Mouse (Mus musculus) urinary bladder, postnatal 10 days (tissue): Measurements from ENCODE around the gene Dnajb13.
"Not testable (repeated sequence)": the region's sequence is repeated elsewhere in the genome, so short reads cannot be mapped to it uniquely, and the experiment has no call there.

Source experiments
- DNase-seq: peaks from one replicate; pipeline ENCODE4 v3.0.0; 2022; ENCODE audit warnings: low spot score

Gene Dnajb13

DNA sequence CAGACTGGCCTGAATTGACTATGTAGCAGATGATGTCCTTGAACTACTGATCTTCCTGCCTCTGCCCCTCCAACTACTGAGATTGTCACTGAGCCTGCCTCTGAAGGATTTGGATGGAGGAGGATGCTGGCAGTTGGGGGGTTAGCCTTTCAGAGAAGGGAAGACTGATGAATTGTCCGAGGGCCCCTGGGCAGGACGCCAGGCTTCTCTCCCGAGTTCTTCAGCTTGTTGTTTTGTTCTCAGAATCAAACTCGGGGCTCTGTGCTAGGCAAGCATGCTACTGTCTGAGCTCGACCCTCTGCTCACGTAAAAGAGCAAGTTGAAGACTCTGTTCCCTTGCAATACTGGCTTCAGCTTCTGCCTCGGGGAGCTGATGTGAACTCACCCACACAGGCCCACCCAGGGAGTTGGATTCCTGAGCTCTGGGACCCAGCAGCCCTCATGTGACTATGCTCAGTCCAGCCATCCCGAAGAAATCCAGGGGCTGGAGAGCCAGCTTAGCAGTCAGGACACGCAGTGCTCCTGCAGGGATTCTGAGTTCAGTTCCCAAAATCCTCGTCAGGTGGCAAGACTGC, 26.2 kb downstream of the Dnajb13 start:
- DNase-seq: no peak

DNA sequence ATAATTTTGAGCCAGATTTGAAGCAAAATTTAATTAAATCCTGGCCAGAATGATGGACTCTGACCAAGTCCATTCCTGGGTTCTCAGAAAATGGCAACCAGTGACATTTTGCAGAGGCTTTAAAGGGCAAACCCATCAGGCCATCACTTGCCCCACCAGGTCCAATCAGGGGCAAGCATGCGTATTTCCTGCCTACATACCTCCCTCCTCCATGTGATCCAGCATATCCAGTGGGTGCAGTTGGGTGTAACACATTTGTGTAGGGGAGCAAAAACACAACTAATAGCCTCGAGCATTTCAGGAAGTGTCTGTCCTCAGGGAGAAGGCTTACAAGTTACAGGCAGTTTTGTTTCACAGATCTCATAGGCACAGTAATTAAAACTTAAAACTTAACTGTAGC, 27.5 kb downstream of the Dnajb13 start:
- no peak for DNase-seq

DNA sequence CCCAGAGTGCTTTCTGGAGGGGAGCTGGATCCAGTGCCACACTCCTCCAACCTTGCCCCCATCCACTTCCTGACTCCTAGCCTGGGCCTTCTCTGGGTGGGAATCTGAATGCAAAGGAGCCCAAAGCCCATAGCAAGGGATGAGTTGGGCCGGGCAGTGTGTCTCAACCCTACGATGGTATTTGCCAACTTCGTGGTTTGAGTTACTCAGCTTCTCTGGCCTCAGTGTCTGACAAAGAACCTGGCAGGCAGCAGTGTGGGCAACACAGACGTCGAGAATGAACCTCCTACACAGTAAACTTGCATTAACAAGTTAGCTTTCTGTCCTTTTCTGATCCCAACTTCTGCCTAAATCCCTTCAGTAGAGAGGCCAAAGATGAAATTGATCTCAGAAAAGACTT, 30.3 kb downstream of the Dnajb13 start:
- DNase-seq: no peak

DNA sequence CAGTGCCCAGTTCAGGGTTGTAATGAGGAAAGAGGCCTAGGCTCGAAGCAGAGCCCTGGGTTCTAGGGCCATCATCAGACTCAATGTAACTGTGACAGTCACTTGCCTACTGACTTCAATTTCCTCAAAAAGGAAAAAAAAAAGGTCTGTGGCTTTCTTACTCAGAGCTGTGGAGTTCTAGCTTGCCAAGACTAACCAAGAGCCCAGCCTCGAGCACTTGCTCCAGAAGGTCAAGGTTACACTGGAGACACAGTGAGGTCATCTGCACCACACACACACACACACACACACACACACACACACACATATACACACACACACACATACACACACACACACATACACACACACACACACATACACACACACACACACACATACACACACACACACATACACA, 32.7 kb downstream of the Dnajb13 start:
- DNase-seq: not testable (repeated sequence)

DNA sequence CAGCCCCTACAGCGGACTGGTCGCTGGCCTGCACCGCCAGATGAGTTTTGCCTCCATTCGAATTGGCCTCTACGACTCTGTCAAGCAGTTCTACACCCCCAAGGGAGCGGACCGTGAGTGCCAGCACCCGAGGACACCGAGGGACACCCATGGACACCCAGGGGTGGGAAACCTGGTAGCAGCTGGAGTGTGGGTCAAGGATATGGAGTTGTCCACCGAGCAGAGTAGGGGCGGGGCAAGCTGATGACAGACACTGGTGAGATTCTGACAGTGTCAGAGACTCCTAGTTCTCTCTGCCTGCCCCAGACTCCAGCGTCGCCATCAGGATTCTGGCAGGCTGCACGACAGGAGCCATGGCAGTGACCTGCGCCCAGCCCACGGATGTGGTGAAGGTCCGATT, 34.6 kb downstream of the Dnajb13 start:
- DNase-seq: no peak

DNA sequence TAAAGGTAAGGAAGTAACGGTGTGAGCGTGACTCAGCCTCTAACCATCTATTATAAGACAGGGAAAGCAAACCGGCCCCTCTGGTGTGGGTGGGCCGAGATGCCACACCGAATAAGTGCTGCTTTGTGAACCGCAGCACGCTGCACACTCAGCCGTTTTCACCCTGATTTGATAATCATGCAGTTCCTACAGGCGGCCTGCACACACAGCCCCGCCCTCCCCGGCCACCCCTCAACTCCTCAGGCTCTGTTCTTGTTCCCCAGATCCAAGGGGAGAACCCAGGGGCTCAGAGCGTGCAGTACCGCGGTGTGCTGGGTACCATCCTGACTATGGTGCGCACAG, 35.0 kb downstream of the Dnajb13 start:
- DNase-seq: no peak

DNA sequence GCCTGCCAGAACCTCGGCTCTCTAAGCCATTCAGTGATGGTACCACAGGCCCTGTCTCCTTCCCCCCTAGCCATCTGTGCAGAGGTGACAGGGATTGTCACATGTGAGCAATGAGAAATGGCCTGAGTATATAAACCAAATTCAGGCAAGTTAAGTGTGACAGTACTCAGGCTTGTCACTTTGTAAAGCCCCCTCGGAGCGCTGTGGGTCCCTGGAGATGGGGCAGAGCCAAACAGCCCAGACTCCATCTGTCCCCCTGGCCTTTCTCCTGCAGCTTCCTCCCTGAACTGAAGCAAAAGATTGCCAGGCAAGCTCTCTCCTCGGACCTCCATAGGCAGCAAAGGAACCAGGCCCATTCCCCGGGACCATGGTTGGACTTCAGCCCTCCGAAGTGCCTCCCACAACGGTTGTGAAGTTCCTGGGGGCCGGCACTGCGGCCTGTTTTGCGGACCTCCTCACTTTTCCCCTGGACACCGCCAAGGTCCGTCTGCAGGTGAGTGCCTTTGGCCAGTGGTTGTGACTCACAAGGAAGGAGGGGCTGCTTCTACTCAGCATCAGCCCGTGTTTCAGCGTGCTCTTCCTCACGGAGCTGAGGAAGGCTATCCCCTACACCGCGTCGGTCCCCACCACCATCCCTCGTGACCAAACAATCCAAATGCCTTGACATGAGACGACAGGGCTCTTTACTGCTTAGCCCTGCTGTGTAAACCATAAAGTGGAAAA, 35.5 kb downstream of the Dnajb13 start:
- DNase-seq: no peak

DNA sequence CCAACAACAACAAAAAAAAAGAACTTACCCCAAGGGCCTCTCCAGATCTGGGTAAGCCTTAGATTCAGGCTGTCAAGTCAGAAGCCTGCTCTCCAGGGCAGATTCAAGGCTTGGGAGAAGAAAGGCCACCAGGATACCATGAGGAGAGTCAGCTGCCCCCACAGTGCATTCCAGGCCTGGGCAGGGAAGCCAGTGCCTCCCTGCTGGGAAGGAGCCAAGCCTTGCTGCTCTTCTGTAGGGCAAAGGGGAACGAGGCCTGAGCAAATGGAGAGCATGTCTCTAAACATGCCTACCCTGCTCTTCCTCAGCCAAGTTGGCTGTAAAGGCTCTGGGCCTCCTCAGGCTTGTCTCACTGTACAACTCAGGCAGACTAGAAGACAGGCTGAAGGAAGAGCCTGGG, 40.1 kb downstream of the Dnajb13 start:
- no peak for DNase-seq

DNA sequence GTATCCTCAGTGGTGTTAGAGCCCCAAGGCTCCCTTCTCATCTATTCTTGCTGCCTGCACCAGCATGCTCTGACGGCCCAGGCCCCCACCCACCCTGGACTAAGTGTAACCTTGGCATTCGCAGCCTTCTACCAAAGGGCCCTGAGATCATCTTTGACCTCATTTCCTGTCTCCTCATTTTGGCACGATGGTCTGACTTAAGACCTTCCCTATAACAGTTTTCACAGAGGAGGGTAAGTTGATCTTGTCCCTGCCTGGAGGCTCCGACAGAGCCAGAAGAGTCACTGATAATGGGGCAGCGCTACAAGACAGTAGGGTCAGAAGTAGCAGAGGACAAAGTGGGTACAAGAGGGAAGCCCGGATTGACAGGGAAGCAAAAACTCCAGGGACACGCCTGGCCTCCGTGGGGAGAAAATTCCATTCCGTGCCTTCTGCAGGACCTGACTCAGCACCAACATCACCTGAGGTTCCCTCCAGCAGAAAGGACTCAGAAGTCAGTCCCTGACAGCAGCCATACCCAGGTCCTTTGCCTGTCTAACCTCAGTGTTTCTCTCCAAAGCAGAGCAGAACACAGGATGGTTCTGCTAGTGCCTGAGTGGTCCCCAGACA, 40.8 kb downstream of the Dnajb13 start:
- no peak for DNase-seq

DNA sequence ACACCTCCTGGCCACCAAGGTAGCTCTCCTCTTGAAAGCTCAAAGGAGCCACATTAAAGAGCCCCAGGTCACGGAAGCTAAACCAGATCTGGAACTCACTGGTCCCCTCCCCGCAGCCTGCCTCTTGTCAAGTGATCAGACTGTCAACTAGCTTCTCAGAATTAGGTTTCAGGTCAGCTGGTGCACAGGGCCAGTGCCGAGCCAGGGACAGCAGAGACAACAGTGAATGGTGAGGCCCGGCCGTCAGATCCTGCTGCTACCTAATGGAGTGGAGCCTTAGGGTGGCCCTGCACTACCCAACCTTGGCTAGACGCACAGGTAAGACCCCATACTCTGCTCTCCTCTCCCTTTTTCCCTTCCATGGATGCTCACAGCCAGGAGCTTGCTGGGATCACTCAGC, 42.0 kb downstream of the Dnajb13 start, which contains the start of gene Ucp3:
Ucp3 (plus strand) TSS at position 214 of the 400 bp plus-strand sequence.
- DNase-seq: no peak

DNA sequence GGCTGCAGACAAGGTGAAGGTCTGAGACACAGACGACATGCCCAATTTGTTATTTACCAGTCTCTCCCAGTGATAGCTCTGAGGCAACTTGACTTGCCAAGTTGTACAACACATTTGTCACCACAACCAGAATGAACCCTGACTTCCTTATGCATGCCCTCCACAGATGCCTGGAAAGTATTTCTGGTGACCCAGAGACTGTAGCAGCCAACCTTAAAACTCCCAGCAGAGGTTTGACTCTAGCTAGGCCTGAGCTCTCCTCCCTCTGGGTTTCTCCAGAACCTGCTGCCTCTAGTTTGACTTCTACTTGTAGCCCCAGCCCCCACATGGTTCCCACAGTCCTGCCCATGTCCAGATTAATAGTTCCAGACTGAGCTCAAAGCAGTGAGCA, 43.4 kb downstream of the Dnajb13 start:
- no peak for DNase-seq

DNA sequence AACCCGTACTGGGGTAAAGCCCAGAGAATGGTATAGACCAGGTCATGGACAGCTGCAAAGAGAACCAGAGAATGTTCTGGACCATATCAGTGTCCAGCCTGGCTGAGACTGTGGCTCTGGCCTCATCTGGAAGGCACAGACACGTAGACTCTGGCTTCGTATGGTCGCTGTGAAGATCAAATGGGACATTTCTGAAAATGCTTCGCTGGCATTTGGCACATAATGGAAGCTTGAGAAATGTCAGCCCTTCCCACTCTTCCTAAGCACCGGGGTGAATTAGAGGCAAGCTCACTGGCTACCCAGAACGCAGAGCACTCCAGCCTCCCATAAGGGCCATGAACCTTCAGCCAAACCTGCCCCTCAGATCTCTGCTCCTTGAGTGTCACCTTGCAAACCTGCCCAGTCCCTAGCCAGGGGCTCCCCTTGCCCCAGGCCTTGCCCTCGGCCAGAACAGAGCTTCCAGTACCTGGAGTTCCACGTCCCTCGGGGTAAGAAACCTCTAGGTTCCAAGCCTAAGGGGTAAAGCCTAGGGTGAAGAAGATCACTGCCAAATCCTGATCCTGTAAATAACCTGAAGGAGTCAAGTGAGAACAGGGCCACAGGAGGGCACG, 43.9 kb downstream of the Dnajb13 start:
- DNase-seq: no peak

DNA sequence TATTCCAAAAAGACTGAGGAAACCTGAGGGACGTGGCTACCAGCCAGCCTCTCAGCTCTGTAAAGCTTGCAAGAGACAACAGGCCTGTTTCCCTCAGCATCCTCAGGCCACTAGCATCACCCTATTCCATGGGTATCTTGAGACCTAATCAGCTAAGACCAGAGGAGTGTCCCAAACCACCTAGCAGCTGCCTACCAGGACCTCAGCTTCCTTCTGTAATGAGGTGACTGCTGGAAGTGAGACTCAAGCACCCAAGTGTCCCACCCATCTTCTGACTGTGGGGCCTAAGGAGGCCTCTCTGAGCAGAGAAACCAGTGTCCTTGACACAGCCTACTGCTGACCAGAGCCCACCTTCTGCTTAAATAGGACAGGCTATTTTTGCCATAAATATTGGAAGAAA, 45.3 kb downstream of the Dnajb13 start:
- DNase-seq: no peak

DNA sequence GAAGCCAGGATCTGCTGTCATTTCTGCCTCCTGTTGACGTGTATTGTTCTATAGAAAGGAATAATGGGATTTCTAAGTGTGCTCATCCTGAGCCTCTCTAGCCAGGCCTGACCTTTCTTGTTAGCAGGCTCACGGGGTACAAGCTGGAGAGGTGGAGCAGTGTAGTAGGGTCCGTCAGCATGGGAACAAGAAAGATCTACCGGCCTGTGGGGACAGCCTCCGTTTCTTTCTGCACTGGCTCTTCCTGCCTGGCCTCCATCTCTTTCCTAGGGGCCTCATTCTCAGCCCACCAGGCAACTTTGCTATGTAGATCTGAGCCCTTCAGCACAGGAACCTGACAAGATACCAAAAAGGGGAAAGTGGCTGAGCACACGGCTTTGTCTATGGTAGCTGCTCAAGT, 46.0 kb downstream of the Dnajb13 start:
- DNase-seq: no peak

DNA sequence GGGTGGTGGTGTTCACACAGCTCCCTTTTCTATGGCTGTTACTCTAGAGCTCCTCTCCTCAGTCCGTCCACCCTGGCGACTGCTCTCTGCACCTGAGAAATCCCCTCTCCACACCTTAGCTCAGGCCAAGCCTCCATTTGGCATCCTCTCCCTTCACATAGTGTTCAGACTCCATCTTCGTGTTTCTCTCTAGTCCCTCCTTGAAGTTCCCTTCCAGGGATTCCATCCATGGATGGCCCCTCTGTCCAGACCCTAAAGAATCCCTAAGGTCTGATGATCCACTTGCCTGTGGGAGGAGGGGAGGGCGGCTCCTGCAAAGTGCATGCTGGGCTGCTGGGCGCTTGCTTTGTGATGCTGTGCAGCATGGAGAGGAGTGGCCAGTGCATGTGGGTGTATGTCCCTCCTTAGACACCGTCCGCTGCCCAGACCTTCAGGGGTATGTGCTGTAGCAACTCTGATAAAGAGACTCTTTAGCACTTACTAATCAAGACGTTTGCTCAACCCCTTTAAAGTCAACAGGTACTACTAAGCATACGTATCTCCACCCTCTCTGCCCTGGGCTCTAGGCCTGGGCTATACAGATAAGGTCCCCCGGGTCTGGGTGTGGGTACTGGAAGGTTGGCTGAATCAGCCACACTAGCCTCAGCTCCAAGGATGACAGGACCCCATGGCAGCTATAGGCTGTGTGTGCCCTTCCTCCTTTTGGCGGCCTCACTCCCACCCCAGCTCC, 47.8 kb downstream of the Dnajb13 start:
- no peak for DNase-seq

DNA sequence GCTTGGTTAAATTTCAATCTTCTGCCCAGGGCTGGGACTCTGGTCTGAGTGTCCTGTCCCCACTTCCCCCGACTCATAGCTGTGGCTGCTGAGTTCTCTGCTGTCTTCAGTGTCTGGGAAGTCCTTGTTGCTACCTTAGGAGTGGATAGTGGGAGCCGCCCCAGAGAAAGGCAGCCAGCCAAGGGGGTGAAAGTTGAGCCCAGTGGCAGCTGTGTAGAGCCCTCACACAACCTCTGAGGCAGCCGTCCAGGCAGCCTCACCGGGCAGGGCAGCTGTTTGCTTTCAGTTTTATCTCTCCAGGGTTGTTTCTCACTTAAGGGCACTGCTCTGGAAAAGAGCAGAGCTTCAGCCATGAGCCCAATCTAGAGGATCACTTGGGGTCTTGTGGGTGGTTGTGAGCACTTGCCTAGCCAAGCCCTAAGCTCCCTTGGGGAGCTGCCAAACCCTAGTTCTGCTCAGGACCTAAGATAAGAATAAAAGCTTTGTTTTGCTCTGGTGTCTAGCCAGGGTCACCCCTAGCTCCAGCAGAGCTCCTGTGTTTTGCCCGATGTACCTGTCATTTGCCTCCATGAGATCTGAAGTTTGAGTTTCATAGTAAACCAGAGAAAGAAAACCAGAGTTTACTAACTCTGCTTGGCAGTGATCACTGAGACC, 49.0 kb downstream of the Dnajb13 start:
- DNase-seq: peak; percentile 36

DNA sequence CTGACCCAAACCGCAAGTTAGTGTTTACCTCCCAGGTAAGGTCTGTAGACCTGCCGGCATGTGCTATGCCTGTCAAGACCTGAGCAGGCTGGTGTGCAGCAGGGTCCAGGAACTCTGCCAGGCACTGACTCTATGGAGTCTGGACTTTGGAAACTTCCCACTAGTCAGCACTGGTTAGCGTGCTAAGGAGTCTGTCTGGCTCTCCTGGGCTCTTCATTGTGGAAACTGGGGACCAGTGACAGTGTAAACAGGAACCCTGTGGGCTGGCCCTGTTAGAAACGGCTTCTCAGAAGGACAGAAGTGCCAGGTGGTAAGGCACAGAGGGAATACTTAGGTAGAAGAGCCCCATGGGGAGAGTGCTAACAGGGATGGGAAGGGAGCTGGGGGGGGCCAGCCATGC, 49.5 kb downstream of the Dnajb13 start:
- DNase-seq: no peak

DNA sequence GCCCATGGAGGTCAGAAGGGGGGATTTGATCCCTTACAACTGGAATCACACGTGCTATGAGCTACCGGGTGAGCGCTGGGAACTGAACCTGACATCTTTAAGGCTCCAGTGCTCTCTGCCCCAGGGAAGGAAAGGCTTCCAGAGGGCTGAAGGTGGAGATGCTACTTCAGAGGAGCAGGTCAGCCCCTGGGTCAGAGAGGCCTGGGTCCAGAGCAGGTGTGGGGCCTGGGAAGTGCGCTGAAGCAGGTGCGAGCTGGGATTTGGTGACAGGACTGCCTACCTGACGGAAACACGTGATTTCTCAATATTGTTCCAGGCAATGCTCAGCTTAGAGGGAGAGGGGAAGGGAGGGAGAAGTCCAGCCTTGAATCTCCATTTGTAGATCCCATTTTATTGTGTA, 50.5 kb downstream of the Dnajb13 start:
- no peak for DNase-seq

DNA sequence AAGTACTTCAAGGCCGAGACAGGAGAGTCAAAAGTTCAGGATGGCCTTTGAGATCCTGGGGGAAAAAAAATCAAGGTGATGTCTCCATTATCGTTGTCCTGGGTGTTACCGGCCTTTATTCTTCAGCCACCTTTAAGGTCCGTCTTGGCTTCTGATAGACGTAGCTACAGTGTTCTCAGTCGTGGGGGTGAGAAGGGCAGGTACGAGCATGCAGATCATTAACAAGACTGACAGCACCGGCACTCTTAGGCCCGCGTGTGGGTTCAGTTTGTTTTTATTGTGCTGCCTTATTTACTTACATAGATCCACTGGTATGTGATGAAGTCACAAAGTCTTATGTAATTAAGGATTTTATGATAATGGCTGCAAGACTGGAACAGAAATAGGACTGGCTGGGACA, 51.0 kb downstream of the Dnajb13 start:
- no peak for DNase-seq

DNA sequence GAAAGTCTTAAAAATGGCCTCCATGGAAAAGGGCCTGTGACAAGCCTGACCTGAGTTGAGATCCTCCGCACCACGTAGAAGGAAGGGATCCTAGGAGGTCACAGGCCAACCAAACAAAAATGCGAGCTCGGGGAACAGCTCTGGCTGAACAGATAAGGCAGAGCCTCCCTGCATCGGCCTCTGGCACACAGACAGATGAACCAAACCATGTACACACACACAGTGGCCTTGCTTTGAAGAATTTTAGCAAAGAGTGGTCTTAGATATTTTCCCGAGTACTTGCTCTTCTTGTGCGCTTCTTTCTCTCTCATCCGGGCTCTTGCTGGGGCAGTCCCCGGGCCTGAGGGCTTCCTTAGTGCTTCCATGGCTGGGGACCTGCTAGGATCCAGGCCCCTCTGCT, 51.6 kb downstream of the Dnajb13 start:
- DNase-seq: no peak

DNA sequence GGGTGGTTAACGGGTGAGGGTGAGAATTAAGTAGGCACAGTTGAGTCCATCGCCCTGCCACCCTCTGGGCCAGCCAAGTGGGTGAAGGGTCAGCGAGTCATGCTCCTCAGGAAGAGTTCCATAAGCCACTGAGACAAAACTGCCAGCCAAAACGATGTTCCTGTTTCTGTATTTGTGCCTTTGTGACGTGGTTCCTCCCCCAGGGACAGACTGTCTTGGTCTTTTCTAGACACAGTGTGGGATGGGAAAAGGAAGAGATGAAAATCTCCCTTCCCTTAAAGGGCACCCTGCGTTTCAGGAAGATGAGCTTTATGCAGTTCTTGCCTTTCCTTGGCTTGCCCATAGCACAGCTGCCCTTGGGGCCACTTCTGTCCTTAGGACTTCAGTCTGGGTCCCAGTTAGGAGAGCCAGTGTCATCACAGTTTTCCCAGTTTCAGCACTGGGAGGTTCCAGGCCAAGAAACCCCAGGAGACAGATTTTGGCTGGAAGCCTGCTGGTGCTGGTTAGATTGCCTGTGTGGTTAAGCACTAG, 53.1 kb downstream of the Dnajb13 start:
- no peak for DNase-seq

DNA sequence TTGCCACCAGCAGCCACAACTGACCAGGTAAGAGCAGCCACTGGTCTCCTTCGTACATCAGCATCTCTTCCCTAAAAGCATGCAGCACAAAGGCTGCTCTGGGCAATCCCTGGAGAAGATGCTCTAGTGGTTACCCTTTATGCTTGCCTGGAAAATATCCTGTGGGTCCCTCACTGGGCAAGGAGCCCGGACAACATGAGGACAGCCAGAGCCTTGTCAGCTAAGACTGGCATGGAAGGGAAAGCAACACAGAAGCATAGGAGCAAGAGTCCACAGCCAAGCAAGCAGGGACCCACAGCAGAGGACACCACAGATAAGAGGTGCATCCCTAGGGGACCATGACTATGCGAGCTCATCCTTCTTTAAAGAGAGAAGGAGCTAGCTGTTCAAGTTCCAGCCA, 54.9 kb downstream of the Dnajb13 start:
- no peak for DNase-seq
